Mouse (Mus musculus) erythroid progenitor cell, adult 5-6 weeks (primary cell): Measurements from ENCODE around the gene Hoxc10. TPM values are rescaled to one million over a fixed set of nuclear protein-coding genes. Genes with fewer than 3 reads are reported as not detected.

Experiments
- ATAC-seq: replicated peaks from 2 replicates; pipeline ENCODE4 v1.8.0; 2016; ENCODE audit warnings: moderate number of reproducible peaks, mild to moderate bottlenecking, moderate TSS enrichment, inconsistent platforms; ENCODE audit not compliant: poor library complexity, low FRiP score, severe bottlenecking
- total RNA-seq, 2 experiments: library from RNA; stranded (forward) in 1 of 2; stranded (reverse) in 1 of 2; fragments of 150-400 nt in 1 of 2; fragments of 186-747, 209-891 nt in 1 of 2; gene quantifications; 2 replicates each; pipeline versions ENCODE4 v1.2.3 to v1.2.4; 2015 to 2017; ENCODE audit warnings: low replicate concordance in 2 of 2

The Hoxc10 gene
- total RNA-seq, 2 experiments from 2014 or later: not detected

- no peak for ATAC-seq
Measured at GRCm38 (mm10) chr15:102942739-102943467, 23.7 kb upstream of the Hoxc10 start.

DNA sequence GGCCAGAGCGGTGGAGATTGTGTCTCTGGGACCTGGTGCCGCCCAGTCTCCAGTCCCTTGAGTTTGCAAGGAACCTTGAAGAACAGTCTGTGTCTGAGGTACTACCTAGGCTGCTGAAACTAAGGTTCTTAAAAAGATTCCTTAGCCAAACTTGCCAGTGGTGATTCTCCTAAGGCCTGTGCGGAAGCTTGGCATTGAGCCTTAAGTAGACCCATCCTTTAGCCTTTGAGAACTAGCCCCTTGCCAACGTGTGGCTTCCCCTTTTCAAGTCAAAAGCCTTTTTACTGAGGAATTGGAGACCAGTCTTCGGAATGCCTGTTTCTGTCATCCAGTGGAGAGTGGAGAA is 23.2 kb upstream of the Hoxc10 start:
- ATAC-seq: no peak

DNA sequence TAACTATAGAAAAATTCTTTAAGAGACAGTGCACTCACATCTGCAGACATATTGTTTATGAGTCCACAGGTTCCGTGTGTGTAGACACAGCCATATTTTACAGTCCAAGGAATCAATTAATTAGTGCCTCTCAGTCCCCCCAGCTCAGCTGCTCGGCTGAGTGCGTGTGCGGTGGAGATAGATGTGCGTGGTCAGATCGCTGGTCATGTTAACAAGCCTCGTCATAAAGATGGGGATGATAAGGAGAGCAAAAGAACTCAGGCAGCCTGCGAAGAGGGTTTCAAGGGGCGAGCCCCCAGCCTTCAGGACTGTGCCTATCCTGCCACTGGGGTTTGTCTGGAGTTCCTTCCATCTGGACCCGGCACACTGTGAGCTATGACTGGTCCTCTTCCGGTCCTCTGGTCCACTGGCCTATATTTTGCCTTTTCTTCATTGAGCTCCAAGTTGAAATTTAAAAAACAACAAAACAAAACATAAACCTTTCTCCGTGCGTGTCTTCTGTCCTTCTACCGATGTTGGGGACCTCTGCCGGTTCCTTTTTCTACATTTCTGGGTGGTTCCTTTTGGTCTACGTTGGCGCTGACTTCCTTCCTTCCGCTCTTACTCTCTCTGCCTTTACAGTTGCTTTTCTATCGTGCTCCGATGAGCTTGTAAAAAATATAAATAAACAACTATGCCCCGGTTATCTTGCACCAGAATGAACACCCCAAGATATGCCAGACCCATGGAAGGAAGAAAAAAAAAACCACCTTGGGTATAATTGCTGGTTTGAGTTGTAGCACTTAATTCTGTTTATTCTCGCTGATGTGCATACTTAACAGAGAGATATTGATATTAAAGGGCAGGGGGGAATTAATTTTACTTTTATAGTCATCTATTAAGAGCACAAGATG is 21.2 kb upstream of the Hoxc10 start:
- no peak for ATAC-seq

DNA sequence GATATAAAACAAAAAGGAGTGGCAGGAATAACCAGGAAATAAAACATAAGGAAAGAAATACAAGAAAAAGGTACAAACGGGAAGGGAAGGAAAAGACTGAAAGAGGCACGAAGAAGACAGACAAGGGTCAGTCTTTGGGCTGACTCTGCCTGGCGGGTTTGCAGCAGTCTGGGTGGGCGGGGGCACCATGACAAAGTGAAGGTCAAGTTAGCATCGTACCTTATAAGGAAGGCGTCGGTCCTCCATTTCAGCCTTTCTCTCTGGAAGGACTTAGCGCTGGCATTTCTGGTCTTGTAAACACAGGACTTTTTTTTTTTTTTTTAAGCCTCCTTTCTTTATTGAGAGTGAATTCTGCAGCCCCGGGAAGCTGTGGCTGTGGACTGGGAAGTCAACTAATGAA is 19.3 kb upstream of the Hoxc10 start:
- ATAC-seq: no peak

DNA sequence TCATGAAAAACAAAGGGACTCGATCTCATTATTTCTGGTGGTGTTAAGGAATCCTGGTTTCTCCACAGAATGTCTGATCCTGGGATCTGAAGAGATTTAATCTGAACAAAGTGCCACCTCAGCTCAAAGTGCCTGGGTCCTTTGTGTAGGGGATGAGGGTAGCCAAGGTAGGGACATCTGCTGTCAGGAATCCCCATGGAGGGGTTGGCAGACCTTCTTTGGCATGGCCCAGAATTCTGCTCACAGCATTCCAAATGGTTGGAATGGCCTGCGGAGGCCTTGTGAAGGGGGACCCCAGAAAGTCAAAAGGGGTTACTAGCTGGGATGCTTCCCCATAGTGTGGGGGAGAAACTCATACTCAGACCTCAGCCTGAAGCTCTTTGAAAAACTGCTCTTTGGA is 17.8 kb upstream of the Hoxc10 start:
- ATAC-seq: no peak

DNA sequence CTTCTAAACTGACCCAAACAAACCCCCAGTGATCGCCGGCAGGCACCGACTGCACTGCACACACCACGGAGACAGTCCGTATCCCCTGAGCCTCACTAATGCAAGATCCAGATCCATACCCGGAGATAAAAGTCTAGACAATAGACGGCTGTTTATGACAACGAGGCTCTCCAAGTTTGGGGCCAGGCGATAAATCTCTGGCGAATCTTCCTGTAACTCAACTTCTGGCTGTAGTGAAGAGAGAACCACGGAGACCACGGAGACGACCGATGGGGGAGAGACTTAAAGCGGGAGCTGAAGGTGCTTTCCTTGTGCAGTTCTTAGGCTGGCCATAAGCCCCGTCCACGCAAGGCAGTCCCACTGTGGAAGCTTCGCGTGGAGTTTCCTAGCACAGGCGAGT is 16.9 kb upstream of the Hoxc10 start:
- no peak for ATAC-seq

DNA sequence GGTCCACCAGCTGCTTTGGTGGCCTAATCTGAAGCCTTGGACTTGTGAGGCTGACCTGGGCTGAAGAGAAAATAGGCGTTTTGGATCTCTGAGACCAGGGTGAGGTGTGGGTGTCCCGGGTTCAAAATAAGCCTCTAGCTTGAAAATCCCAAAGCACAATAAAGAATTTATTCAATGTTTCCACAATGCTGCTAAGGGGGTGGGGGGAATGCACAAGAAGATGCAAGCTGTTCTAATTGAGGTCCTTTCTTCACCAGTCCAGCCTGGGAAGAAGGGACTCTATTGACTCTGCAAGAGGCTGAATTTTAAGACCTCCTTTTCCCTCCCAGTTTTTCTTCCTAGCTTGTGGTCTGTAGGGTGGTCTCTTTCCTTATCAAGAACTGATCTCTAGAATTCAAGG is 15.7 kb upstream of the Hoxc10 start:
- no peak for ATAC-seq

- ATAC-seq: no peak
Measured at GRCm38 (mm10) chr15:102953561-102953960, 13.0 kb upstream of the Hoxc10 start.

DNA sequence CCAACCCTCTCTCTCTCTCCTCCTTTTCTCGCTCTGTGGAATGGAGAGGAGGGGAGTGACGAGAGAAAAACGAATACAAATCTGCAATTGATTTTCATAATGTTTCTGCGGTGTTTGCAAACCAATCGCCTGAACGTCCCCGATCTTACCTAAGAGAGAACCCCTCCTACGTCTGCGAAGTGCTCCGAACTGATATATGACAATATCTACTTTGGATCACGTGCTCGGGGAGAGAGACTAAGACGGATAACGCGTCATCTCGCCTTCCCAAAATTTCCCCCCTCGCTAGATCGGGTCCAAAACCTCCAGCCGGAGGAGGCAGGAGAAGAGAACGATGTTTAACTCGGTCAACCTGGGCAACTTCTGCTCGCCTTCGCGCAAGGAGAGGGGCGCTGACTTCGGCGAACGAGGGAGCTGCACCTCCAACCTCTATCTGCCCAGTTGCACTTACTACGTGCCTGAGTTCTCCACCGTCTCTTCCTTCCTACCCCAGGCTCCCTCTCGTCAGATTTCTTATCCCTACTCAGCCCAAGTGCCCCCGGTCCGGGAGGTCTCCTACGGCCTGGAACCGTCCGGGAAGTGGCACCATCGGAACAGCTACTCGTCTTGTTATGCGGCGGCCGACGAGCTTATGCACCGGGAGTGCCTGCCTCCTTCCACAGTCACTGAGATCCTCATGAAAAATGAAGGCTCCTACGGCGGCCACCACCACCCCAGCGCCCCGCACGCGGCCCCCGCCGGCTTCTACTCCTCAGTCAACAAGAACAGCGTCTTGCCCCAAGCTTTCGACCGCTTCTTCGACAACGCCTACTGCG is 12.2 kb upstream of the Hoxc10 start, which contains the start of gene Hoxc11:
TSS of gene Hoxc11 (plus strand) at position 236 of the 815 bp plus-strand sequence.
- no peak for ATAC-seq

GRCm38 (mm10) chr15:102955007-102955382 is 11.6 kb upstream of the Hoxc10 start:
- no peak for ATAC-seq

DNA sequence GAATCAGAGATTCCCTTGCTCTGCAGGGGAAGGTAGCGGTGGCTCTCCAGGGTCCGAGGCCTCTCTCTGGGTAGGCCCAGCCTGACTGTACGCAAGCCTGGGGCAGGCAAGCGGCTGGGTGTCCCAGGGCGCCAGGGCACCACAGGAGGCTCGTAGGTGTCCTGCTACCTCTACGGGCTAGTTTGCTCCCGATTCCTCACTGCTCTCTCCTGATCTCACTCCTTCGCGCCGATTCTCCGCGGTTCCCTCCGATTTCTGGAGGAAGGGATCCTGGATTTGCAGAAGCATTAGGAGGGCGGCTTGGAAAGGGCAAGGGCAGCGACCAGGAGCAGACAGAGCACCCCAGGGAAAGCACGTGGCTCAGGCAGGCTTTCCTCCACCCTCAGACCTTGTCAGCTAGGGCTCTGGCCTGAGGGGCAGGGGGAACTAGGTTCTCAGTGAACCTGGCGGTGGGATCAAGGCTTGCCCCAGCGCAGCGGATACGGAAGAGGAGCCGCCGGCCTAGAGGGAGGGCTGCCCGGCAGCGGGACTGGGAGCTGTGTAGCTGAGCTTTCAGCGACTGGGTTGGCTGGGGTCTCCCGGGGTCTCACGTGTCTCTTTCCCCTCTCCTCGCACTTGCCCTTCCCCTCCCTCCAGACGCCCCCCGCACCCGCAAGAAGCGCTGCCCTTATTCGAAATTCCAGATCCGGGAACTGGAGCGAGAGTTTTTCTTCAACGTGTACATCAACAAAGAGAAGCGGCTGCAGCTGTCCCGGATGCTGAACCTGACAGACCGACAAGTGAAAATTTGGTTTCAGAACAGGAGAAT is 10.6 kb upstream of the Hoxc10 start:
- ATAC-seq: no peak

- ATAC-seq: no peak
Measured at GRCm38 (mm10) chr15:102956906-102957305, 9.7 kb upstream of the Hoxc10 start.

GRCm38 (mm10) chr15:102959663-102960191 is 6.9 kb upstream of the Hoxc10 start:
- no peak for ATAC-seq

- no peak for ATAC-seq
Measured at GRCm38 (mm10) chr15:102961728-102962127, 4.9 kb upstream of the Hoxc10 start.

DNA sequence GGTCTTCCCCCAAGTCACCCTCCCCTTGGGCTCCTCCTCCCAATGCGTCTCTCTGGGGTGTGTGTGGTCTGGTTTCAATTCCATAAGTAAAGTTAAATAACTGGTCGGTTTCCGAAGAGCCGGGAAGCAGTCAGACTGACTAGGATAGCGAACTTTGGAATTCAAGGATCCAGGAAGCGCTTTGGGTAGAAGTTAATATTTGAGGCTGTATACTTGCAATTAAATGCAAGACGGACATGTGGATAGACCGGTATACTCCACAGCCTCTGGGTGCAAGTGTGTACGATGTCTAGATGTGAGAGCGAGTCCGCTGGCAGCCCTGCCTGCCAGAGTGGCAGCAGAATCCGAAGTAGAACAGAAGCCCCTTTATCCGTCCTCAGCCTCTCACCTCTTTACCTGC is 4.1 kb upstream of the Hoxc10 start:
- no peak for ATAC-seq

DNA sequence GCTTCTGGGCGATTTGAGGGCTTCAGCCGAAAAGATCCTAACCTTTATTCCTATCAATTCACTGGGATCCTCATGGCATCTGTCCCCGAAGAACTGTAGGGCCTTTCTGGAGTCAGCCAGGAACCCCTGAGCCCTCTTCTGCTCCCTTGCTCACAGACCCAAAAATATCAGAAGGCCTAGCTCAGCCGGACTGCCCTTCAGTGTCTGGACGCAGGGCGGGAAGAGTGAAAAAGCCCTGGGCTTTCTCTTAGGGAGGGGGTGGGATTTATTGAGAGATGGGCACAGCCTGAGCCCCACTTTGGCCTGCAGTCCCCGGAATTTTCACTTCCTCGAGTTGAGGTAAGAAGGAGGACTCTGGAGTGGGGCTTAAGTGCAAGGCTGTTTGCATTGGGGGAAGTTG is 3.3 kb upstream of the Hoxc10 start:
- ATAC-seq: no peak

GRCm38 (mm10) chr15:102963671-102964640 is 2.6 kb upstream of the Hoxc10 start:
- ATAC-seq: no peak
